Mouse (Mus musculus) bone marrow macrophage, adult 2 months (primary cell): ENCODE results near the gene Cdca7l. TPM values are rescaled to one million over a fixed set of nuclear protein-coding genes. Genes with fewer than 3 reads are reported as not detected.
"Not testable (repeated sequence)": the region's sequence is repeated elsewhere in the genome, so short reads cannot be mapped to it uniquely, and the experiment has no call there.

Source experiments
- H3K27ac ChIP-seq: 2 replicates; pipeline ENCODE4 v1.5.1; 2012; ENCODE audit warnings: low read depth, low read length; ENCODE audit not compliant: insufficient read depth
- H3K4me1 ChIP-seq: 2 replicates; pipeline ENCODE4 v1.6.1; 2012; ENCODE audit warnings: low read length; ENCODE audit not compliant: control insufficient read depth, insufficient read depth
- H3K4me3 ChIP-seq: 2 replicates; pipeline ENCODE4 v1.5.1; 2012; ENCODE audit warnings: mild to moderate bottlenecking, low read length, moderate library complexity; ENCODE audit not compliant: insufficient read depth
- CTCF ChIP-seq: IDR thresholded peaks from 2 replicates; pipeline ENCODE4 v1.5.1; 2012; ENCODE audit warnings: low read depth, mild to moderate bottlenecking, low read length, moderate library complexity
- POLR2A ChIP-seq: IDR thresholded peaks from 2 replicates; pipeline ENCODE4 v1.6.1; 2012; ENCODE audit warnings: mild to moderate bottlenecking, low read depth, low read length, borderline replicate concordance
- polyA plus RNA-seq: library from polyadenylated mRNA; stranded (reverse); fragments of >200 nt; gene quantifications from 2 replicates; pipeline ENCODE4 v1.2.4, GENCODE M21; 2012; ENCODE audit not compliant: missing spikeins, insufficient read depth, insufficient read length

Gene Cdca7l
- polyA plus RNA-seq, 1 experiment: 5.8 TPM

DNA sequence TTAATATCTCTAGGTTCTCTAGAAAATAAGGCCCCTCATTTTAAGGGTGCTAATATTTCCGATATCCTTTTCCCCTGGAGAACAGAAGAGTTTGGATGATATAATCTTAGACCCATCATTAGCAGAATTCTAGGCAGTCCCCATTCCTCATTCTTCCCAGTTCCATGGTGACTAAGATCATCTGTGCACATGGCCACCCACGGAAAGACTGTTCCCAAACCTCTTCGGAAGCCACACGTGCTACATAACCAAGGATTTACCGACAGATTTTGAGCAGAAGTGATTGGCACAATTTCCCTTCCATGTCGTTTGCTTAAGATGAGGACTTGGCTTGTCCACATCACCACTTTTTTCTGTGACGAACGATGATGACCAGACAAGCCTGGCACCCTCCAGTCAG, 99.6 kb downstream of the Cdca7l start:
- no peak overlapping the region for H3K4me3 ChIP-seq
- H3K4me1 ChIP-seq: no peaks in the 10 kb centered on the region
- TF ChIP-seq CTCF (no peak), POLR2A (no peak)
- no peak overlapping the region for H3K27ac ChIP-seq

- not testable (repeated sequence) for H3K4me1 ChIP-seq, H3K27ac ChIP-seq, H3K4me3 ChIP-seq
Observed at GRCm38 (mm10) chr12:117905232-117905840, 101.2 kb downstream of the Cdca7l start.

GRCm38 (mm10) chr12:117911396-117911795, 107.3 kb downstream of the Cdca7l start:
- Histone ChIP-seq H3K4me1 (no peaks in the 10 kb centered on the region), H3K4me3 (no peak overlapping the region), H3K27ac (no peak overlapping the region)
- no peak for TF ChIP-seq CTCF
- no peak for TF ChIP-seq POLR2A

DNA sequence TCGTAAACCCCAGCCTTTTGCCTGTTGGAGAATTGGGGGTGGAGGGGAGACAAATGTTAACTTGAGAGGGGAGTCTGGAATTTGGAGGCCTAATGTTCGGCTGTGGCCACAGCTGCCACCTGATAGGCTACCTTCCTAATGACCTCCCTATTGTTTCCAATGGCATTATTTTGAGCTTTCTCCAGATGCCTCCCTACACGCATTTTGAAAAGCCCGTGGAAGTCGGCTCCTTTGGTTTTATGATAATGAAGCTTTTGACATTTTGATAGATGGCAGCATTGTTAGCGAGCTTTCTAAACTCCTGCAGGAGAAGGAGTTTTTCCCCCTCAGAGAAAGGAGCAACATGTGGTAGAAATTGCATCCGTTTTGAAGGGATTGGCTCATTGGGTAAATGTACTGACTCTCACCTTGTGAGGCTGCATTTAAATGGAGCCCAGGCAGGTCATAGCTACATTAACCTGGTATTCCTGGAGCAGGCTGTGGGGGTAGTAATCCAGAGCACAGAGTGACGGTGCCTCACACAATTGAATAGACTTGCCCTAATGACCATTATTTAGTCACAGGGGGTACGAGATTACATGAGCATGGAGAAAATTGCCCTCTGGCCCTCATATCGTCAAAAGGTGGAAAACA, 110.6 kb downstream of the Cdca7l start:
- H3K27ac ChIP-seq: no peak overlapping the region
- no peak for TF ChIP-seq POLR2A
- no peak overlapping the region for H3K4me3 ChIP-seq
- no peaks in the 10 kb centered on the region for H3K4me1 ChIP-seq

DNA sequence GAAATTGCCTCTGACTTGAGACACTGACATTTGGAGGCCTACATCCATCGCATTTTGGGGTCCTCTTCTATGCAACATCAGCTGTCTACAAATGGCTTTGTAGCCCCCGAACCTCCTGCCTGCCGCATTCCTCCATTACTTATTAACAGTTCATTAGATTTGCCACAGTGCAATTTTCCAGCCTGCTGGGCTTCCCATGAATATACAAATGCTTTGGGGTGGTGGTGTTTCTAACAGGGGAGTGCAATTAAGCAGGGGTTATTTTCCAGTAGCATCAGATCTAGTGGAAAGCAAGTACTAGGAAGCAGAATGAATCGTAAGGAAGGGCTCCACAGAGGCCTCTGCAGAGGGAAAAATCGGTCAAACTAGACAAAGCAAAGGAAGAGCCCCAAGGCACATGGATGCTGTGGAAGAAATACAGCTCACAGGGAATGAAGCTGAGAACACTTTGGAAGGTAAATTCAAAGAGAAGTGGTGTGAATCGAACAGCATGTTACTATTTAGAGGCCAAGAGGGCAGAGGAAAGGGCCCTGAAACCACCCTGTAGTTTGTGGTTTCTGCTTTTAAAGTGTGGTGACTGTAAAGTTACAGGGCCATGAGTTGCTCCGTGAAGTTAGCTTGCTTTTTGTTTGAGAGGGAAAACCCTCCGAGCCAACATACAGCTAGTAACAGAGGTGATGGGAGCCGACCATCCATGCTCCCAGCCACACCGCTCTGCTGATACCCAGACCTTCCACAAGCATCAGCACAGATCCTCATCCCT, 111.9 kb downstream of the Cdca7l start:
- no peak overlapping the region for H3K4me3 ChIP-seq
- TF ChIP-seq POLR2A (no peak), CTCF (no peak)

More for the DNA sequence above, 111.9 kb downstream of the Cdca7l start:
- H3K27ac ChIP-seq: no peak overlapping the region
- H3K4me1 ChIP-seq: no peaks in the 10 kb centered on the region
